ENCODE assay signal across 18 mouse cellular contexts in genomic region chr8:12999793-13000192, GRCm38 (mm10). TPM values are rescaled to one million over a fixed set of nuclear protein-coding genes. Genes with fewer than 3 reads are reported as not detected.
DNase-seq lines count a peak whose midpoint lies in the region; ATAC-seq and TF ChIP-seq lines count a peak whose summit lies in the region.
"Had no signal": no experiment of that assay in that cellular context is flagged by ENCODE, and none has a peak within 500 bp of the region (broad histone marks: within the 10 kb centered on the region; RNA-seq: fewer than 3 reads in every experiment).

No protein-coding gene starts in this region.

- H3K27ac ChIP-seq in lung, embryonic 14.5 days (ENCODE audit: low read depth): no peak overlapping the region
- H3K27ac ChIP-seq: embryonic facial prominence, embryonic 12.5 days; hindbrain, embryonic 15.5 days; limb, embryonic 15.5 days; midbrain, embryonic 15.5 days had no signal

- no peak for ATAC-seq in lung, embryonic 14.5 days (ENCODE audit: insufficient read depth)
- peak; percentile 23; the same call in 1 of the 2 replicates for ATAC-seq in megakaryocyte progenitor cell, adult 5-6 weeks (replicated peaks; ENCODE audit: poor library complexity)
- ATAC-seq: midbrain, embryonic 15.5 days had no signal

- no peak overlapping the region for H3K4me2 ChIP-seq in lung, embryonic 14.5 days
- H3K4me2 ChIP-seq: embryonic facial prominence, embryonic 12.5 days; hindbrain, embryonic 15.5 days; limb, embryonic 15.5 days; midbrain, embryonic 15.5 days had no signal

- no peaks in the 10 kb centered on the region for H3K9me3 ChIP-seq in lung, embryonic 14.5 days (ENCODE audit: low read depth, low read length)
- H3K9me3 ChIP-seq: embryonic facial prominence, embryonic 12.5 days; hindbrain, embryonic 15.5 days; limb, embryonic 15.5 days; midbrain, embryonic 15.5 days had no signal

- H3K4me3 ChIP-seq in lung, embryonic 14.5 days (ENCODE audit: low read depth, low read length): no peak overlapping the region
- H3K4me3 ChIP-seq: embryonic facial prominence, embryonic 12.5 days; hindbrain, embryonic 15.5 days; limb, embryonic 15.5 days; midbrain, embryonic 15.5 days had no signal

- H3K27me3 ChIP-seq in lung, embryonic 14.5 days (ENCODE audit: insufficient read depth, low read length): no peaks in the 10 kb centered on the region
- H3K27me3 ChIP-seq: embryonic facial prominence, embryonic 12.5 days; hindbrain, embryonic 15.5 days; limb, embryonic 15.5 days; midbrain, embryonic 15.5 days had no signal

- H3K9ac ChIP-seq in lung, embryonic 14.5 days: no peak overlapping the region
- H3K9ac ChIP-seq: embryonic facial prominence, embryonic 12.5 days; hindbrain, embryonic 15.5 days; limb, embryonic 15.5 days; midbrain, embryonic 15.5 days had no signal

- no peaks in the 10 kb centered on the region for H3K4me1 ChIP-seq in lung, embryonic 14.5 days (ENCODE audit: insufficient read depth)
- H3K4me1 ChIP-seq: hindbrain, embryonic 15.5 days; midbrain, embryonic 15.5 days had no signal

- H3K36me3 ChIP-seq in lung, embryonic 14.5 days (ENCODE audit: insufficient read depth): peaks cover 10% of the 10 kb centered on the region; the same call in 1 of the 2 replicates

- DNase-seq in adrenal gland, postnatal 10 days: peak; percentile 45
- no peak for DNase-seq in adrenal gland, adult 18-20 months (ENCODE audit: low spot score in 2 of 2)
- DNase-seq in heart, postnatal 4 days: peak; percentile 58
- no peak for DNase-seq in heart, adult 8-10 months (ENCODE audit: low spot score)
- DNase-seq in lung, embryonic 14.5 days: peak; percentile 32
- DNase-seq in lung, postnatal 10 days: no peak
- no peak for DNase-seq in retina, embryonic 14.5 days (ENCODE audit: low spot score)
- DNase-seq: cerebellum, adult 11-12 months; kidney, adult 11 months; lung, adult 2 months; thymus, postnatal 4 days had no signal

- no peak for TF ChIP-seq CTCF in lung, embryonic 14.5 days (IDR thresholded peaks at IDR 0.05; ENCODE audit: low read depth)

- 53% methylated on average over 9 of the region's 9 CpGs for WGBS in lung, embryonic 14.5 days

RNA-seq across cellular contexts. Expression of gene F7, which starts 26.0 kb away (rescaled TPM):
- total RNA-seq in adrenal gland, postnatal 10 days (2021): 10 to 100 TPM in 1 of 2 experiments, 1 to 10 TPM in 1; 9.2 to 20.2 TPM
- total RNA-seq in adrenal gland, adult 18-20 months (2021): 1 to 10 TPM in 1 of 2 experiments, under 1 TPM in 1; 0.48 to 1.2 TPM
- not detected for total RNA-seq in heart, postnatal 4 days (2021)
- total RNA-seq in heart, adult 8-10 months (2022): 1 to 10 TPM in 1 of 4 experiments, under 1 TPM in 2, not detected in 1; 0.22 to 2.2 (median 0.31) TPM
- polyA plus RNA-seq in lung, embryonic 14.5 days (2014; fragmentation: Nextera tagmentation; extraction: Ambion mirVana): 0.09 TPM in 1 of 2 replicates, not detected in the other
- total RNA-seq in megakaryocyte progenitor cell, adult 5-6 weeks (2015): 0.15 and 0.72 TPM in 2 replicates
- 0.44 and 0.79 TPM in 2 replicates for total RNA-seq in megakaryocyte progenitor cell, adult 5-6 weeks (2017)
- total RNA-seq: common myeloid progenitor, adult 5-6 weeks had no signal
- polyA plus RNA-seq: embryonic facial prominence, embryonic 12.5 days; heart, embryonic 14.5 days; limb, embryonic 15.5 days; midbrain, embryonic 15.5 days had no signal

RNA-seq across cellular contexts. Expression of gene F10, which starts 37.3 kb away (rescaled TPM):
- total RNA-seq in adrenal gland, postnatal 10 days (2021): 100 to 1,000 TPM in 1 of 2 experiments, 10 to 100 TPM in 1; 51.8 to 118 TPM
- total RNA-seq in adrenal gland, adult 18-20 months (2021): 1 to 10 TPM in 1 of 2 experiments, under 1 TPM in 1; 0.83 to 3.1 TPM
- under 1 TPM; 0.41 to 0.45 TPM for total RNA-seq in heart, postnatal 4 days (2021)
- total RNA-seq in heart, adult 8-10 months (2022): 1 to 10 TPM in 1 of 4 experiments, under 1 TPM in 3; 0.35 to 5.7 (median 0.47) TPM
- polyA plus RNA-seq in lung, embryonic 14.5 days (2014; fragmentation: Nextera tagmentation; extraction: Ambion mirVana): 0.88 and 1.1 TPM in 2 replicates
- total RNA-seq in megakaryocyte progenitor cell, adult 5-6 weeks (2015): 8.3 and 17.8 TPM in 2 replicates
- total RNA-seq in megakaryocyte progenitor cell, adult 5-6 weeks (2017): 21.9 and 28.2 TPM in 2 replicates

Comparison
In these comparisons a context has a peak if more than half of its experiments do, and no peak if none do; other contexts are left out.
1. DNase-seq: peak in adrenal gland, postnatal 10 days (single experiment), heart, postnatal 4 days (single experiment) and lung, embryonic 14.5 days (single experiment); none in adrenal gland, adult 18-20 months (0 of 2), heart, adult 8-10 months (single experiment), lung, postnatal 10 days (single experiment) and retina, embryonic 14.5 days (single experiment).